Mouse (Mus musculus) MEL (cell line): ENCODE results near the gene Galnt2.

ENCODE experiments used
- BHLHE40 ChIP-seq: IDR thresholded peaks from 2 replicates; pipeline ENCODE4 v1.6.1; 2012; ENCODE audit warnings: low read depth, mild to moderate bottlenecking, inconsistent platforms, low read length, improper control_type of control experiment, borderline replicate concordance
- CTCF ChIP-seq, 3 experiments: IDR thresholded peaks in 2 of 3; conservative IDR thresholded peaks in 1 of 3; 2 replicates each; pipeline ENCODE4 v1.5.1; 2011 to 2012; ENCODE audit warnings: low read length in 3 of 3, low read depth in 2 of 3, mild to moderate bottlenecking in 2 of 3, improper control_type of control experiment in 1 of 3, inconsistent platforms in 1 of 3, mixed read lengths in 1 of 3, moderate library complexity in 1 of 3; ENCODE audit not compliant: control insufficient read depth in 1 of 3, insufficient read depth in 1 of 3, poor library complexity in 1 of 3, severe bottlenecking in 1 of 3
- EP300 ChIP-seq, 2 experiments: IDR thresholded peaks; 2 replicates each; pipeline ENCODE4 v1.6.1; 2011; ENCODE audit warnings: improper control_type of control experiment in 2 of 2, low read length in 2 of 2, low read depth in 1 of 2, mild to moderate bottlenecking in 1 of 2
- ETS1 ChIP-seq: IDR thresholded peaks from 2 replicates; pipeline ENCODE4 v1.6.1; 2012; ENCODE audit warnings: low read depth, mild to moderate bottlenecking, inconsistent platforms, low read length, improper control_type of control experiment, moderate library complexity
- GABPA ChIP-seq: IDR thresholded peaks from 2 replicates; pipeline ENCODE4 v1.6.1; 2012; ENCODE audit warnings: low read depth, mild to moderate bottlenecking, inconsistent platforms, low read length, improper control_type of control experiment, moderate library complexity
- GATA1 ChIP-seq: IDR thresholded peaks from 2 replicates; pipeline ENCODE4 v1.6.1; 2011; ENCODE audit warnings: low read depth, low read length, improper control_type of control experiment
- MAX ChIP-seq: IDR thresholded peaks from 2 replicates; pipeline ENCODE4 v1.6.1; 2011; ENCODE audit warnings: low read length, improper control_type of control experiment
- MEF2A ChIP-seq: IDR thresholded peaks from 2 replicates; pipeline ENCODE4 v1.6.1; 2014; ENCODE audit warnings: low read depth, mild to moderate bottlenecking, inconsistent platforms, low read length, improper control_type of control experiment; ENCODE audit not compliant: poor library complexity, insufficient replicate concordance, severe bottlenecking; ENCODE audit errors: extremely low read depth
- POLR2A ChIP-seq, 2 experiments: IDR thresholded peaks; 2 replicates each; pipeline ENCODE4 v1.6.1; 2011 to 2012; ENCODE audit warnings: low read length in 2 of 2, mild to moderate bottlenecking in 2 of 2, control low read depth in 1 of 2, improper control_type of control experiment in 1 of 2, low read depth in 1 of 2, moderate library complexity in 1 of 2; ENCODE audit not compliant: control insufficient read depth in 1 of 2, insufficient read depth in 1 of 2, poor library complexity in 1 of 2
- TCF12 ChIP-seq: IDR thresholded peaks from 2 replicates; pipeline ENCODE4 v1.6.1; 2014; ENCODE audit warnings: low read depth, mild to moderate bottlenecking, inconsistent platforms, low read length, improper control_type of control experiment, moderate library complexity
- UBTF ChIP-seq: IDR thresholded peaks from 2 replicates; pipeline ENCODE4 v1.6.1; 2012; ENCODE audit warnings: low read depth, mild to moderate bottlenecking, inconsistent platforms, low read length, improper control_type of control experiment, moderate library complexity, borderline replicate concordance; ENCODE audit not compliant: insufficient read depth
- ZKSCAN1 ChIP-seq: IDR thresholded peaks from 2 replicates; pipeline ENCODE4 v1.6.1; 2012; ENCODE audit warnings: low read depth, mild to moderate bottlenecking, inconsistent platforms, low read length, improper control_type of control experiment, moderate library complexity

DNA sequence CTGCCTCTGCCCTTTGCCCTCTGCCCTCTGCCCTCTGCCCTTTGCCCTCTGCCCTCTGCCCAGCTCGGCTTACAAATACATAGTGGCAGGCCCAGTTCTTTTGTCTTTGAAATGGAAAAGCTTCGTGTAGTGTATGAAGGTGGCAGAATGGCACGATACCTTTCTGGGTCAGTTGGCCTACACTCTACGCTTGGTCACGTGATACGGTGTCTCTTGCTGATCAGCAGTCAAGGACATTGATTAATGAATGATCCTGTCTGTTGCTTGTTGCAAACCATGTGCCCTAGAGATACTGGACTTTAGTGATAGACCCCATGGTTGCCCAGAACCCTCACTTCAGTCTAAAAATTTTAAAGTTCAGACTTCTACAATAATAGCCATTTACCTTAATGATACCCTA is 79.9 kb downstream of the Galnt2 start:
- no peak for TF ChIP-seq MEF2A
- no peak for TF ChIP-seq MAX
- no peak for TF ChIP-seq POLR2A (IDR thresholded peaks at IDR 0.05; ENCODE audit: control insufficient read depth in 1 of 2, insufficient read depth in 1 of 2, low read depth in 1 of 2, low read length in 2 of 2, poor library complexity in 1 of 2)
- TF ChIP-seq GABPA: no peak
- no peak for TF ChIP-seq ZKSCAN1
- no peak for TF ChIP-seq TCF12
- TF ChIP-seq CTCF (IDR thresholded peaks at IDR 0.05 in 2 of 3, conservative IDR thresholded peaks at IDR 0.05 in 1 of 3; ENCODE audit: control insufficient read depth in 1 of 3, insufficient read depth in 1 of 3, low read depth in 2 of 3, low read length in 3 of 3, poor library complexity in 1 of 3, severe bottlenecking in 1 of 3): no peak
- TF ChIP-seq BHLHE40: no peak
- TF ChIP-seq EP300 (IDR thresholded peaks at IDR 0.05; ENCODE audit: low read depth in 1 of 2, low read length in 2 of 2): no peak
- no peak for TF ChIP-seq ETS1
- no peak for TF ChIP-seq UBTF
- TF ChIP-seq GATA1: no peak
